Mouse (Mus musculus): Measurements from ENCODE around the gene 1700034I23Rik. TPM values are rescaled to one million over a fixed set of nuclear protein-coding genes. Genes with fewer than 3 reads are reported as not detected.
"Not testable (repeated sequence)": the region's sequence is repeated elsewhere in the genome, so short reads cannot be mapped to it uniquely, and the experiment has no call there.

1700034I23Rik gene
- polyA plus RNA-seq, 1 experiment from 2014 or later = 0.08 TPM

DNA sequence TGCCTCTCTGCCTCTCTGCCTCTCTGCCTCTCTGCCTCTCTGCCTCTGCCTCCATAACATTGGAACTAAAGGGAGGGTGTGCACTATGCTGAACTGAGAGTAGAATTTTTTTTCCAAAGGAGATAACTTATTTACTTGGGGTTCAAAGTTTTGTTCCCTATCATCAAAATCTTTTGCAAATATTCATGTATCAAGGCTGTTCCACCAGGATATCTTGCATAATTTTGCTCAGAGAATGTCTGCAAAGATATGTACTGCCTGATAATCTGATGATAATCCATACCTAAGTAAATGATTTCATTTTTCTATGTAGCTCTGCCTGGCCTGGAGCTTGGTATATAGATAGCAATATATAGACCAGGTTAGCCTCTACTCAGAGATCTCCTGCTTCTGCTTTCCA is 36.7 kb upstream of the 1700034I23Rik start:
- Histone ChIP-seq H3K4me1 (replicated peaks; ENCODE audit: control insufficient read depth, insufficient read depth) (no peaks in the 10 kb centered on the region), H3K27me3 (ENCODE audit: control insufficient read depth, insufficient read depth, low read length) (no peaks in the 10 kb centered on the region), H3K9me3 (ENCODE audit: control insufficient read depth, low read length) (no peaks in the 10 kb centered on the region), H3K36me3 (ENCODE audit: control insufficient read depth, insufficient read depth, low read length) (peaks cover 2% of the 10 kb centered on the region; the same call in 1 of the 2 replicates), H3K4me3 (ENCODE audit: low read depth, low read length) (no peak overlapping the region), H3K27ac (replicated peaks) (no peak overlapping the region), H3K4me2 (replicated peaks; ENCODE audit: low read depth) (no peak overlapping the region), H3K9ac (ENCODE audit: low read length) (no peak overlapping the region)
- no peak for TF ChIP-seq CTCF (IDR thresholded peaks at IDR 0.05; ENCODE audit: low read depth)
- TF ChIP-seq EP300 (optimal IDR thresholded peaks at IDR 0.05) = no peak
- DNase-seq (ENCODE audit: low spot score) (no peak), ATAC-seq (ENCODE audit: low FRiP score, low TSS enrichment) (no peak)

DNA sequence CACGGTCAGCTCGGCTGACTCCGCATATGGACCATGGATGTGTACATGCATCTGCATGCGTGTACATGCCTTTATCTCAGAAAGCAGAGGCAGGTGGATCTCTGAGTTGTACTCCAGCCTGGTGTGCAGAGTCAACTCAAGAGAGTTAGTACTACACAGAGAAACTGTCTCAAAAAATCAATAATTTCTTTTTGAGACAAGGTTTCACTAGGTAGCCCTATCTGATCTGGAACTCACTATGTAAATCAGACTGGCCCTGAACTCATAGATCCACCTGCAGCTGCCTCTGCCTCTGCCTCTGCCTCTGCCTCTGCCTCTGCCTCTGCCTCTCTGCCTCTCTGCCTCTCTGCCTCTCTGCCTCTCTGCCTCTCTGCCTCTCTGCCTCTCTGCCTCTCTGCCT is 36.2 kb upstream of the 1700034I23Rik start:
- no peak for TF ChIP-seq CTCF (IDR thresholded peaks at IDR 0.05; ENCODE audit: low read depth)
- no peak for TF ChIP-seq EP300 (optimal IDR thresholded peaks at IDR 0.05)
- no peak overlapping the region for H3K27ac ChIP-seq (replicated peaks)
- peaks cover 2% of the 10 kb centered on the region; the same call in 1 of the 2 replicates for H3K36me3 ChIP-seq (ENCODE audit: control insufficient read depth, insufficient read depth, low read length)
- no peaks in the 10 kb centered on the region for H3K27me3 ChIP-seq (ENCODE audit: control insufficient read depth, insufficient read depth, low read length)
- H3K4me3 ChIP-seq (ENCODE audit: low read depth, low read length) = no peak overlapping the region
- H3K9me3 ChIP-seq (ENCODE audit: control insufficient read depth, low read length) = no peaks in the 10 kb centered on the region
- WGBS = 94% methylated on average over 4 of the region's 4 CpGs
- no peak for ATAC-seq (ENCODE audit: low FRiP score, low TSS enrichment)
- no peak overlapping the region for H3K9ac ChIP-seq (ENCODE audit: low read length)
- no peaks in the 10 kb centered on the region for H3K4me1 ChIP-seq (replicated peaks; ENCODE audit: control insufficient read depth, insufficient read depth)
- no peak for DNase-seq (ENCODE audit: low spot score)
- no peak overlapping the region for H3K4me2 ChIP-seq (replicated peaks; ENCODE audit: low read depth)

DNA sequence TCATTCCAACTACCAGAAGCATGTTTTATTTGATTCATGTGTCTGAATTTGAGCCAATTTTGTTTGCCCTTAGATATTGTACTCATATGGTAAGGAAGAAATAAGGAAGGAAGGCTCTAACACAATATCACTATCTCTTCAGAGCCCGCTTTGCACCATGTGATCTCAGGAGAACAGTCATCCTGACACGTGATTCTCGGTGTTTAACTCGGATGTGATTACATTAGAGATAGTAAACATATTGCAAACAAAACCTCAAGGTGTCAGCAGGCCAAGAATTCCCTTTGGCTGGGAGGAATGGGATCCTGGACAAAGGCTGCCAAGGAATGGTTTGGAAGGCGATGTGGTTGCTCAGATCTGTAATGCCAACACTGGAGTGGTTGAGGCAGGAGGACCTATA is 35.8 kb upstream of the 1700034I23Rik start:
- DNase-seq (ENCODE audit: low spot score) (no peak), ATAC-seq (ENCODE audit: low FRiP score, low TSS enrichment) (no peak)
- peaks cover 2% of the 10 kb centered on the region; the same call in 1 of the 2 replicates for H3K36me3 ChIP-seq (ENCODE audit: control insufficient read depth, insufficient read depth, low read length)
- WGBS = 66% methylated on average over 5 of the region's 5 CpGs
- H3K9ac ChIP-seq (ENCODE audit: low read length) = no peak overlapping the region
- no peaks in the 10 kb centered on the region for H3K9me3 ChIP-seq (ENCODE audit: control insufficient read depth, low read length)
- TF ChIP-seq EP300 (optimal IDR thresholded peaks at IDR 0.05) (no peak), CTCF (IDR thresholded peaks at IDR 0.05; ENCODE audit: low read depth) (no peak)
- H3K4me2 ChIP-seq (replicated peaks; ENCODE audit: low read depth) = no peak overlapping the region
- H3K27me3 ChIP-seq (ENCODE audit: control insufficient read depth, insufficient read depth, low read length) = no peaks in the 10 kb centered on the region
- H3K4me1 ChIP-seq (replicated peaks; ENCODE audit: control insufficient read depth, insufficient read depth) = no peaks in the 10 kb centered on the region
- H3K27ac ChIP-seq (replicated peaks) = no peak overlapping the region
- H3K4me3 ChIP-seq (ENCODE audit: low read depth, low read length) = no peak overlapping the region

DNA sequence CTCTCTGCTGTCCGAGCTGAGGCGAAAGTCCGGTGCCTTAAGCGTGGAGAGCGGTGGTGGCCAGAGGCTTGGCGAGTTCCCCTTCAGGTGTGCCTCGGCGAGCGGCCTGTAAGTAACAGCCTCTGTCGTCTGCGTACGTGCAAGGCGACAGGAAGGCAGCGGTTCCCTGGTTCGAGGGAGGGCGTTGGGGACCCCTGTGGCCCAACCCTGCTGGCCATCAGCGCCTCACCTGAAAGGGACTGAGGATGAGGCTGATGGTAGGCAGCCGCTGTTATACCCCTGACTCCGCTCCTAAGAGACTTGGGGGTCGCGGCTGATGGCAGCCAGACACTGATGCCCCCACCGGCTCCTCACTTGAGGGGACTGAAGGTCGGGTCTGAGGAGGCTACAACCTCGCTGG is 8.0 kb downstream of the 1700034I23Rik start:
- H3K4me1 ChIP-seq (replicated peaks; ENCODE audit: control insufficient read depth, insufficient read depth); H3K27me3 ChIP-seq (ENCODE audit: control insufficient read depth, insufficient read depth, low read length); H3K9me3 ChIP-seq (ENCODE audit: control insufficient read depth, low read length); H3K36me3 ChIP-seq (ENCODE audit: control insufficient read depth, insufficient read depth, low read length); ATAC-seq (ENCODE audit: low FRiP score, low TSS enrichment): not testable (repeated sequence)
- Histone ChIP-seq H3K4me3 (ENCODE audit: low read depth, low read length) (peak overlapping the region; percentile 56), H3K27ac (replicated peaks) (0 out of 2 replicates have a peak overlapping the region, but pooled peaks have one; percentile 45), H3K4me2 (replicated peaks; ENCODE audit: low read depth) (peak overlapping the region; percentile 81), H3K9ac (ENCODE audit: low read length) (peak overlapping the region; percentile 59)
- WGBS = 1% methylated on average over 17 of the region's 24 CpGs
- peak; percentile 30 for DNase-seq (ENCODE audit: low spot score)

DNA sequence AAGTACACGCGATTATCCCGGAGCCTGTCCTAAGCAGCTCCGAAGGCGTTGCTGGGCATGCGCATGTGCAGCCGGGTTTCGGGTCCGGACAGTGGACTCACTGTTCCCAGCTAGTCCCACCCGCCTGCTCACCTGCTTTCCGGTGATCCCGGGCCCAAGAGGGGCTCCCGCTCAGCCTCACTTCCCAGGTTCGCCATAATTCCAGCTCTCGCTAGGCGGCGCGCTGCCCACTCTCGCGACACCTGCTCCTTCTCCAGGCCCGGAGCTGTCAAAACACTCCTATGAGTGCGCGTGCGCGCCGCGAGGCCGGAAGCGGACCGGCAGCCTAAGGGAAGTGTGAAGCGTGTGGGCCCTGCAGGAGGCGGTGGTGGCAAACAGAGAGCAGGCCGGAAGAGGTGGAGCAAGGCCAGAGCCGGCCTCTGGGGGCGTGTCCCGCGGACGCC is 8.5 kb downstream of the 1700034I23Rik start:
- Histone ChIP-seq H3K4me3 (ENCODE audit: low read depth, low read length) (peak overlapping the region; percentile 56), H3K4me2 (replicated peaks; ENCODE audit: low read depth) (peak overlapping the region; percentile 48), H3K27ac (replicated peaks) (peak overlapping the region; percentile 58), H3K9ac (ENCODE audit: low read length) (peak overlapping the region; percentile 63)
- peak; percentile 100 for ATAC-seq (ENCODE audit: low FRiP score, low TSS enrichment)
- WGBS = under 1% methylated on average over 36 of the region's 38 CpGs
- H3K4me1 ChIP-seq (replicated peaks; ENCODE audit: control insufficient read depth, insufficient read depth); H3K9me3 ChIP-seq (ENCODE audit: control insufficient read depth, low read length); H3K27me3 ChIP-seq (ENCODE audit: control insufficient read depth, insufficient read depth, low read length); H3K36me3 ChIP-seq (ENCODE audit: control insufficient read depth, insufficient read depth, low read length): not testable (repeated sequence)
- DNase-seq (ENCODE audit: low spot score) = peak; percentile 99
- TF ChIP-seq EP300 (optimal IDR thresholded peaks at IDR 0.05) = peak; percentile 52
- TF ChIP-seq CTCF (IDR thresholded peaks at IDR 0.05; ENCODE audit: low read depth) = peak; percentile 78

DNA sequence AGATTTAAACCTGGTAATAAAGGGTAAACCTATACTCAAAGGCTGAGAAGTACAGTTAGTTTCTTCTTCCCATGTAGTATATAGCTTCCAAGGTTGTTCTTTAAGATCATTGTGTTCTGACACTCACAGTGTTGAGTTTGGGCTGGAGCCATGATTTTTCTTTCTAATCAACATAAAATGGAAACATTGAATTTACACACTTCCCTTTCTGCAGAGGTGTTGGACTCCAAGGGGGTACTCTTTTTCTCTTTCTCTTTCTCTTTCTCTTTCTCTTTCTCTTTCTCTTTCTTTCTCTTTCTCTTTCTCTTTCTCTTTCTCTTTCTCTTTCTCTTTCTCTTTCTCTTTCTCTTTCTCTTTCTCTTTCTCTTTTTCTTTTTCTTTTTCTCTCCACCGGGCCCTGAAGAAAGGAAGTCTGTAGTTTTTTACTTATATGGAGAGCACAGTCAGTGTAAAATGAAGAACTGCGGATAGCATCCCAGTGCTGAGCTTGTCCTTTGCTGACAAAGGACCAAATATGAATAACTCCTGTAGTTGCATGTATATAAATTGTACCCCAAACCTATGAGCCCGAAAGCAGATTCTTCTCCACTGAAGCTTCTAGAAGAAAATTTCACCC is 49.1 kb downstream of the 1700034I23Rik start:
- H3K9me3 ChIP-seq (ENCODE audit: control insufficient read depth, low read length); H3K36me3 ChIP-seq (ENCODE audit: control insufficient read depth, insufficient read depth, low read length); H3K27me3 ChIP-seq (ENCODE audit: control insufficient read depth, insufficient read depth, low read length); H3K27ac ChIP-seq (replicated peaks); H3K4me1 ChIP-seq (replicated peaks; ENCODE audit: control insufficient read depth, insufficient read depth); H3K4me3 ChIP-seq (ENCODE audit: low read depth, low read length); H3K4me2 ChIP-seq (replicated peaks; ENCODE audit: low read depth); ATAC-seq (ENCODE audit: low FRiP score, low TSS enrichment); DNase-seq (ENCODE audit: low spot score); H3K9ac ChIP-seq (ENCODE audit: low read length): not testable (repeated sequence)
- 89% methylated on average over 3 of the region's 3 CpGs for WGBS

Other genes with a start within 250 kb of the 1700034I23Rik start
- gene Slc25a31, start 193.7 kb downstream of the 1700034I23Rik start, polyA plus RNA-seq (2015; fragmentation: Nextera tagmentation; extraction: Ambion mirVana) = not detected in 2 replicates
- 7.2 and 8.9 TPM in 2 replicates for gene Hspa4l, start 158.0 kb downstream of the 1700034I23Rik start, polyA plus RNA-seq (2015; fragmentation: Nextera tagmentation; extraction: Ambion mirVana)
- 9.2 and 13.0 TPM in 2 replicates for gene Plk4, start 102.5 kb downstream of the 1700034I23Rik start, polyA plus RNA-seq (2015; fragmentation: Nextera tagmentation; extraction: Ambion mirVana)
- 5.9 and 6.1 TPM in 2 replicates for gene Mfsd8, start 55.7 kb downstream of the 1700034I23Rik start, polyA plus RNA-seq (2015; fragmentation: Nextera tagmentation; extraction: Ambion mirVana)
- 5.1 and 5.7 TPM in 2 replicates for gene Abhd18, start 55.6 kb downstream of the 1700034I23Rik start, polyA plus RNA-seq (2015; fragmentation: Nextera tagmentation; extraction: Ambion mirVana)
- 10.7 and 10.8 TPM in 2 replicates for gene Larp1b, start 47.3 kb upstream of the 1700034I23Rik start, polyA plus RNA-seq (2015; fragmentation: Nextera tagmentation; extraction: Ambion mirVana)
- 31.2 and 32.5 TPM in 2 replicates for gene Pgrmc2, start 180.5 kb upstream of the 1700034I23Rik start, polyA plus RNA-seq (2015; fragmentation: Nextera tagmentation; extraction: Ambion mirVana)